Mouse (Mus musculus): ENCODE measurements around the gene Rab3c.

GRCm38 (mm10) chr13:110031061-110031460 is 249.7 kb downstream of the Rab3c start:
- TF ChIP-seq POLR2A (IDR thresholded peaks at IDR 0.05; ENCODE audit: insufficient read length, low read depth), result no peak
- TF ChIP-seq MAX (IDR thresholded peaks at IDR 0.05; ENCODE audit: low read depth), result no peak
- no peak for TF ChIP-seq TCF12 (IDR thresholded peaks at IDR 0.05; ENCODE audit: insufficient read depth, poor library complexity, severe bottlenecking)
- no peak for TF ChIP-seq MYOD1 (IDR thresholded peaks at IDR 0.05; ENCODE audit: control insufficient read depth in 1 of 3, insufficient read length in 2 of 3, low read depth in 2 of 3)
- TF ChIP-seq USF1 (IDR thresholded peaks at IDR 0.05; ENCODE audit: low read depth), result no peak
- TF ChIP-seq E2F4 (IDR thresholded peaks at IDR 0.05; ENCODE audit: insufficient read depth), result no peak
